Mouse (Mus musculus) bone marrow macrophage, adult 2 months (primary cell): ENCODE data around the gene Gstm4.

ENCODE experiments used
- CTCF ChIP-seq: IDR thresholded peaks from 2 replicates; pipeline ENCODE4 v1.5.1; 2012; ENCODE audit warnings: low read depth, mild to moderate bottlenecking, low read length, moderate library complexity
- POLR2A ChIP-seq: IDR thresholded peaks from 2 replicates; pipeline ENCODE4 v1.6.1; 2012; ENCODE audit warnings: mild to moderate bottlenecking, low read depth, low read length, borderline replicate concordance

- TF ChIP-seq POLR2A (no peak), CTCF (no peak)
Measured at GRCm38 (mm10) chr3:108082251-108082875, 37.7 kb upstream of the Gstm4 start.
